Mouse (Mus musculus) heart, embryonic 15.5 days (tissue): ENCODE measurements around the gene Ddhd1. TPM values are rescaled to one million over a fixed set of nuclear protein-coding genes. Genes with fewer than 3 reads are reported as not detected.
A peak's percentile ranks its signal among the peaks of the same experiment; 100 is the strongest.

ENCODE experiments used
- ATAC-seq: fragments of 200-750 bp; cut with Nextera tagmentation; replicated peaks from 2 replicates; pipeline ENCODE4 v1.8.0; 2017; ENCODE audit warnings: low read depth, moderate TSS enrichment; ENCODE audit not compliant: insufficient number of reproducible peaks, insufficient read depth, low FRiP score
- H3K27ac ChIP-seq: fragments of 300-500 bp; sonication (generic); 2 replicates; pipeline ENCODE4 v1.5.1; 2015; ENCODE audit warnings: mild to moderate bottlenecking, inconsistent platforms
- H3K27me3 ChIP-seq: fragments of 300-500 bp; sonication (generic); 2 replicates; pipeline ENCODE4 v1.6.1; 2015; ENCODE audit warnings: inconsistent platforms
- H3K36me3 ChIP-seq: fragments of 300-500 bp; sonication (generic); 2 replicates; pipeline ENCODE4 v1.6.1; 2015; ENCODE audit warnings: mild to moderate bottlenecking, inconsistent platforms
- H3K4me1 ChIP-seq: fragments of 300-500 bp; sonication (generic); replicated peaks from 2 replicates; pipeline ENCODE4 v1.6.1; 2015; ENCODE audit warnings: inconsistent platforms
- H3K4me2 ChIP-seq: fragments of 300-500 bp; sonication (generic); 2 replicates; pipeline ENCODE4 v1.6.1; 2015; ENCODE audit warnings: inconsistent platforms, mild to moderate bottlenecking, moderate library complexity
- H3K4me3 ChIP-seq: fragments of 300-500 bp; sonication (generic); 2 replicates; pipeline ENCODE4 v1.5.1; 2015; ENCODE audit warnings: mild to moderate bottlenecking, inconsistent platforms
- H3K9ac ChIP-seq: fragments of 300-500 bp; sonication (generic); 2 replicates; pipeline ENCODE4 v1.6.1; 2015; ENCODE audit warnings: mild to moderate bottlenecking, inconsistent platforms
- H3K9me3 ChIP-seq: fragments of 300-500 bp; sonication (generic); replicated peaks from 2 replicates; pipeline ENCODE4 v1.6.1; 2016; ENCODE audit warnings: inconsistent platforms
- WGBS: fragments of 180-500 bp; shearing (Covaris S2); methylation state at CpG from one replicate; pipeline ENCODE4 v1.1.7; 2015; ENCODE audit warnings: mixed read lengths; 5-methylcytosine and 5-hydroxymethylcytosine counted together
- polyA plus RNA-seq: library from polyadenylated mRNA; unstranded; fragments of >200 nt; fragmentation: Nextera tagmentation; extraction: Ambion mirVana; gene quantifications from 2 replicates; pipeline ENCODE4 v1.2.1, GENCODE M21; 2015

Ddhd1 gene
- polyA plus RNA-seq, 1 experiment from 2014 or later, result 7.3 TPM

GRCm38 (mm10) chr14:45643461-45643860 is 14.5 kb downstream of the Ddhd1 start:
- Histone ChIP-seq H3K4me2 (no peak overlapping the region), H3K9ac (no peak overlapping the region), H3K27me3 (no peaks in the 10 kb centered on the region), H3K9me3 (no peaks in the 10 kb centered on the region), H3K4me1 (peaks cover 46% of the 10 kb centered on the region), H3K4me3 (no peak overlapping the region), H3K27ac (no peak overlapping the region), H3K36me3 (no peaks in the 10 kb centered on the region)
- ATAC-seq, result no peak
- WGBS, result 54% methylated on average over 3 of the region's 3 CpGs

- Histone ChIP-seq H3K4me2 (no peak overlapping the region), H3K9ac (no peak overlapping the region), H3K4me3 (no peak overlapping the region), H3K9me3 (no peaks in the 10 kb centered on the region), H3K4me1 (peaks cover 48% of the 10 kb centered on the region), H3K27me3 (no peaks in the 10 kb centered on the region), H3K27ac (no peak overlapping the region), H3K36me3 (no peaks in the 10 kb centered on the region)
- no peak for ATAC-seq
- WGBS, result 85% methylated on average over 5 of the region's 5 CpGs
Measured at GRCm38 (mm10) chr14:45642795-45643194, 15.1 kb downstream of the Ddhd1 start.

DNA sequence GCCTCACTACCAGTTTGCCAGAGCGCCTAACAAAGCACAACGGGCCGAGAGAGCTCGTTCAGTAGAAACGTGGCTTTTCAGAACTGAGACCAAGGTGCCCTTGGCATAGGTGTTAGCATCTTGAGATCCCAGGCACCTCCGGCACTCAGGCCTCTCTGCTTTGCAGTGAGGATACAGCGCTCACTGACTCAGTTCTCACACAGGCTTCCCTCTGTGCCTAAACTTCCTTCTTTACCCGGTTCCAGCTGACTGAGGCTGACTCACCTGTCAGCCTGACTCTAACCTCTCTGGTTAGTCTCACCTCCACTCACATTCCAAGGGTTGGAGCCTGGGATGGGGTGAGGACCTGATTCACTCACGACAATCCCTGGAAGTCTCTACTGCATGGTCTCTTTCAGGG is 15.7 kb downstream of the Ddhd1 start:
- Histone ChIP-seq H3K9ac (no peak overlapping the region), H3K27ac (no peak overlapping the region), H3K36me3 (no peaks in the 10 kb centered on the region), H3K9me3 (no peaks in the 10 kb centered on the region), H3K4me1 (peaks cover 43% of the 10 kb centered on the region), H3K27me3 (no peaks in the 10 kb centered on the region), H3K4me2 (no peak overlapping the region), H3K4me3 (no peak overlapping the region)
- WGBS, result 66% methylated on average over 9 of the region's 9 CpGs
- ATAC-seq, result no peak

DNA sequence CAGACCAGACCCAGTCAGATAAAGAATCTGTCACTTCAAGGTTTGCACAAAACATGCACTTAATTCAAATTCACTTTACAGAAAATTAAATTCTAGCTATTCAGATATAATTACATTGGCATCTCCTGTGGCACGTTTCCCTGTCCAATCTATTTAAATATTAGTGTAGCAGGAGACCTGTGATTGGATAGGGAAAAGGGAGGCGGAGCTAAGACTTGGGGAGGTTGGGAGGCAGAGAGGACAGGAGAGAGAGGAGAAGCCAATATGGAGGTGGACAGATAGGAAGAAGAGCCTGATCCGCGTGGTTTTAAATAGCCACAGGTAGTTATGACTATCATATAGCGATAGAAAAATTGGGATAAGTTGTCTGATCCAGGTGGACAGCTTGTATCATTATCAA is 19.2 kb downstream of the Ddhd1 start:
- 73% methylated on average over 5 of the region's 5 CpGs for WGBS

DNA sequence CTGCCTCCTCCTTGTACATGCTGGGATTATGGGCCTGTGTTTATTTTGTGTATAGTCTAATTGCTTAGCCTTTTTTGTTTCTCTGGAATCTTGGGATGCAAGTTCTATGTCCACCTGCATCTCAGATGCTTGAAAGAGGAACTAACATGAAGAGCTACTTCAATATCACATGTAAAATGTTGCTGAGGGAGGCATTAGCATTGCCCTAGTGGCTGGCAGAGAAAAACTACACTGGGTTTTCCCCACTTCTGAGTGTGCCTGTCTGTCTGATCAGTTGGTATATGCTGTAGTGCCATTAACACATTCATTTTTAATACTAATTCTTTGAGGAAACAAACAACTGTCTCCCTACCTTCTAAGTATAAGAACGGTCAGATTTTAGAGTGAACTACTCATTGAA is 22.4 kb downstream of the Ddhd1 start:
- H3K36me3 ChIP-seq, result no peaks in the 10 kb centered on the region
- H3K27ac ChIP-seq, result no peak overlapping the region
- H3K9me3 ChIP-seq, result no peaks in the 10 kb centered on the region
- no peak overlapping the region for H3K9ac ChIP-seq
- 93% methylated on average over 1 of the region's 1 CpGs for WGBS
- H3K4me2 ChIP-seq, result no peak overlapping the region
- no peaks in the 10 kb centered on the region for H3K27me3 ChIP-seq
- H3K4me3 ChIP-seq, result no peak overlapping the region
- peaks cover 25% of the 10 kb centered on the region for H3K4me1 ChIP-seq
- no peak for ATAC-seq

More for the DNA sequence above, 19.2 kb downstream of the Ddhd1 start:
- no peak overlapping the region; the same call in 1 of the 2 replicates for H3K27ac ChIP-seq
- no peaks in the 10 kb centered on the region for H3K27me3 ChIP-seq
- no peak overlapping the region for H3K4me3 ChIP-seq
- peaks cover 30% of the 10 kb centered on the region for H3K4me1 ChIP-seq
- no peak overlapping the region for H3K9ac ChIP-seq
- H3K36me3 ChIP-seq, result no peaks in the 10 kb centered on the region
- no peak overlapping the region for H3K4me2 ChIP-seq
- H3K9me3 ChIP-seq, result no peaks in the 10 kb centered on the region
- no peak for ATAC-seq

DNA sequence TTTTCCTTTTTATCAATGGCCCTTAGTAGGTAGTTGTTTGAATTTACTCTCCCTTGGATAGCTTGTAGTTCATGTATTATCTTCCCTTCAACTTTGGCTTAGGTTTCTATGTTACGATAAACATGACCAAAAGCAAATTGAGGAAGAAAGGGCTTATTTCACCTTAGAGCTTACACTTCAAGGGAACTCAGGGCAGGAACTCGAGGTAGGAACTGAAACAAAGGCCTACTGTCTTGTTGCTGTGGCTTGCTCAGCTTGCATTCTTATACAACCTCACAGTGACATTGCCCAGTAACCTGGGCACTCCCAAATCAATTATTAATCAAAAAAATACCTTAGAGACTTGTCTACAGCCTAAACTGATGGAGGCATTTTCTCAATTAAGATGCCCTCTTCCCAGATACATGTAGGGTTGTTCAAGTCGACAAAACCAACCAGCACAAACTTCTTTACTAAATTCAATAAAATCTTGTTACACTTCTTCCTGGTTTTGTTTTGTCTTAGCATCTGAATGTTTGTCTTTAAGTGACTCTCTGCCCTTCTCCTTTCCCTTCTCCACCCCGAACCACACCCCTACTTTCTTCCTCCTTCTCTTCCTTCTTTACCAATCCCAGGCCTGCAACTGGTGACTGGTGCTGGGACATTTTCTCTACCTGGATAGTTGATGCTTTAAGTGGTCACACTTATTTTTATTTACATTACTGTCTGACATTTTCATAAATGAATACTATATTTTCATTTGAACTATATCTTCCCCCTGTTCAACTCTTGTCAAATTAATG is 25.0 kb downstream of the Ddhd1 start:
- H3K9me3 ChIP-seq, result no peaks in the 10 kb centered on the region
- H3K9ac ChIP-seq, result no peak overlapping the region
- no peaks in the 10 kb centered on the region for H3K27me3 ChIP-seq
- H3K4me3 ChIP-seq, result no peak overlapping the region
- H3K4me2 ChIP-seq, result no peak overlapping the region
- no peak for ATAC-seq
- H3K4me1 ChIP-seq, result peaks cover 24% of the 10 kb centered on the region
- H3K27ac ChIP-seq, result no peak overlapping the region
- no peaks in the 10 kb centered on the region for H3K36me3 ChIP-seq
- WGBS, result 83% methylated on average over 4 of the region's 4 CpGs

- Histone ChIP-seq H3K27me3 (no peaks in the 10 kb centered on the region), H3K27ac (peak overlapping the region; percentile 69), H3K36me3 (no peaks in the 10 kb centered on the region), H3K4me2 (no peak overlapping the region), H3K9me3 (no peaks in the 10 kb centered on the region), H3K4me3 (no peak overlapping the region), H3K9ac (no peak overlapping the region), H3K4me1 (peaks cover 20% of the 10 kb centered on the region)
- WGBS, result 38% methylated on average over 5 of the region's 5 CpGs
- no peak for ATAC-seq
Measured at GRCm38 (mm10) chr14:45630544-45630943, 27.4 kb downstream of the Ddhd1 start.

DNA sequence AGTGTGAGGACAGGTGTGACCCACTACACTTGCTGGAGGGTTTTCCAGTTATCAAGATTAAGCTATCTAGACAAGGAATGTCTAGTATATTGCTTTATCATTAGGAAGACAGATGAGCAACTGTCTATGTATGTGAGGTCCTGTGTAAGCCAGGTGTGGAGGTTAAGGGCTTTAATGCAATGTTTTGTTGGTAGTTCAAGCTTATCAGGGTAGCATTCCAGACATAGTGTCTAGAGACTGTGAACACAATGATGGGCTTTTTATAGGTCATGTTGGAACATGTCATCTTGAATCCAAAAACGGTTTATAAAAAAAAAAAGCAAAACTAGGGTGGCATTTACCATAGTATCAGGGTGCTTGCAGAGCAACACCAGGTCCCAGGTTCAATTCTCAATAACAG is 28.0 kb downstream of the Ddhd1 start:
- no peak for ATAC-seq
- Histone ChIP-seq H3K9ac (no peak overlapping the region), H3K27me3 (no peaks in the 10 kb centered on the region), H3K36me3 (no peaks in the 10 kb centered on the region), H3K4me2 (no peak overlapping the region), H3K27ac (peak overlapping the region; percentile 69), H3K4me3 (no peak overlapping the region), H3K9me3 (no peaks in the 10 kb centered on the region), H3K4me1 (peaks cover 20% of the 10 kb centered on the region)
- WGBS, result 26% methylated on average over 1 of the region's 1 CpGs

- H3K27ac ChIP-seq, result no peak overlapping the region
- 54% methylated on average over 6 of the region's 6 CpGs for whole genome bisulfite sequencing
- ATAC-seq, result no peak
- no peak overlapping the region for H3K4me2 ChIP-seq
- no peak overlapping the region for H3K9ac ChIP-seq
- no peaks in the 10 kb centered on the region for H3K9me3 ChIP-seq
- H3K27me3 ChIP-seq, result no peaks in the 10 kb centered on the region
- 0 out of 2 replicates have a peak, but pooled peaks cover 11% of the 10 kb centered on the region for H3K36me3 ChIP-seq
- H3K4me3 ChIP-seq, result no peak overlapping the region
- peaks cover 27% of the 10 kb centered on the region for H3K4me1 ChIP-seq
Measured at GRCm38 (mm10) chr14:45618351-45618750, 39.6 kb downstream of the Ddhd1 start.

DNA sequence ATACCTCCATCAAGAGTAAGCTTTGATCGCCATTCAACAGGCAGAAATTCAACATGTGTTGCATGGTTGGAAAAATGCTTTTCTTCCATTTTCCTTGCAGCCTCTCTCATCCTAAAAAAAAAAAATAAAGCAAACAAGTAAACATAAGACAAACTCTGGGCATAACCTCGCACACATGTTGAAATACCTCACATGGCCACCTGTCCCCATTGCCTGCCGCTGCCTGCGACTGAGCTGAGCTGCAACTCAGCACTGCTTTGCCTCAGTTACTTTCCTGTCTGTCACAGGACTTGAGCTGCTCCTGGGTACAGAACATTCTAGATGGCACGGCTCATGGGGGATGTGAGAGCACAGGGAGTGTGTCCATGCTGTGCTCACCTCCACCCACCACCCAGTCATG is 41.4 kb downstream of the Ddhd1 start:
- Histone ChIP-seq H3K4me3 (no peak overlapping the region), H3K9ac (no peak overlapping the region), H3K36me3 (0 out of 2 replicates have a peak, but pooled peaks cover 11% of the 10 kb centered on the region), H3K4me1 (peaks cover 27% of the 10 kb centered on the region), H3K27me3 (no peaks in the 10 kb centered on the region), H3K27ac (no peak overlapping the region), H3K4me2 (no peak overlapping the region), H3K9me3 (no peaks in the 10 kb centered on the region)
- WGBS, result 93% methylated on average over 5 of the region's 5 CpGs
- ATAC-seq, result no peak

GRCm38 (mm10) chr14:45615776-45616175 is 42.2 kb downstream of the Ddhd1 start:
- 61% methylated on average over 2 of the region's 2 CpGs for WGBS
- Histone ChIP-seq H3K36me3 (0 out of 2 replicates have a peak, but pooled peaks cover 11% of the 10 kb centered on the region), H3K9ac (no peak overlapping the region), H3K9me3 (no peaks in the 10 kb centered on the region), H3K4me2 (no peak overlapping the region), H3K27ac (peak overlapping the region; percentile 62), H3K4me3 (no peak overlapping the region), H3K4me1 (peaks cover 27% of the 10 kb centered on the region), H3K27me3 (no peaks in the 10 kb centered on the region)
- ATAC-seq, result no peak

DNA sequence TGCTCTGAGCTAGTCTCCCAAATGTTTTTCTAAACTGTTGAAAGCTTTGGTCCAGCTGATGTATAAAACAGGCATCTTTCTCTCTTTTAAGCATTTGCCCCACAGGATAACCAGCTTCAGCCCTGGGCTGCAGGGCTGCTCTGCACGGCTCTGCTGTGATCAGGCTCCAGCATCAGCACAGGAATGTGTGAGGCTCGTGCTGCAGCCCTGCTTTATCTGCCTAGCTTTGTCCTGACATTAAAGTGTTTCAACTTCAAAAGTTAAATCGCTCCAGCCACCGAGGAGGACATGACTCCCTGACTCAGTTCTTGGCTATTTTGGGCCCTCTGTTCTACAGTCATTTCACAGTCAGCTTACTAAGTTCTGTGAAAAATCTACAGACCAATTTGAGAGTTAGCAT is 43.1 kb downstream of the Ddhd1 start:
- WGBS, result 10% methylated on average over 4 of the region's 4 CpGs
- ATAC-seq, result peak; percentile 64; the same call in 1 of the 2 replicates
- Histone ChIP-seq H3K4me3 (no peak overlapping the region), H3K9me3 (no peaks in the 10 kb centered on the region), H3K4me2 (no peak overlapping the region), H3K9ac (no peak overlapping the region), H3K36me3 (0 out of 2 replicates have a peak, but pooled peaks cover 12% of the 10 kb centered on the region), H3K4me1 (peaks cover 27% of the 10 kb centered on the region), H3K27me3 (no peaks in the 10 kb centered on the region), H3K27ac (peak overlapping the region; percentile 74)
